Mouse (Mus musculus) embryo, embryonic 10.5 days (tissue): ENCODE data around the gene Ubl7.
A peak's percentile ranks its signal among the peaks of the same experiment; 100 is the strongest.

Experiments
- DNase-seq: peaks from one replicate; pipeline ENCODE4 v3.0.0-alpha.2; 2015; ENCODE audit warnings: low spot score

The Ubl7 gene

DNA sequence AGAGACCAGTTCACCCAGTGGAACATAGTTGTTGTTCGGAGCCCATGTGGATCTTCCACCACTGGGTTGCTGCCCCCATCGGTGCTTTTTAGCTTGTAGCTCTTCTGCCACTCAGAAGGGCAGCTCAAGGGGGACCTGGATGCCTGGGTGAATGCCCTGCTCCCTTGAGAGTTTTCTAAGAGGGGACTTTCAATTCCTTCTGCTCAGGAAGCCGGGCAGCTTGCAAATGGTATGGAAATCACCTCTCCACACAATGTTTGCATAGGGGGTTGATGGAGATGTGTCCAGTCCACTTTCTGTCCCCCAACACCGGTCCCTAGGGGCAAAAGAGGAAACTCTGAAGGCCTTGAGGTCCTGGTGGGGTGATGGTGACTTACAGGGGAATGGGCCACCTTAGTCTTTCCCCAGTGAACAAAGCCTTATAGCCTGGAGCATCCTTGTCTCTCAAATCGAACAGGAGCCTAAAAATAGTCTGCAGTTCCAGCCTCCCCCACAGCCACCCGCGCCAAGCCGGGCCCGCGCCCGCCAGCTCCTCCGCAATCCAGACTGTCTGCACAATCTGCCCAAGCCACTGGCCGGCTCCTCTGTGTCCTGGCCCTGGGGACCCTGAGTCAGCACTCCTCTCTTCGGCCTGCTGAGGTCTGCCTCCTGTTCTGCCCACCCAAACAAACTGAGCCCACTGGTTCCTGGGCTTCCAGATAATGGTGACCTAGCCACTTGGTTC lies 56.6 kb downstream of the Ubl7 start:
- no peak for DNase-seq

DNA sequence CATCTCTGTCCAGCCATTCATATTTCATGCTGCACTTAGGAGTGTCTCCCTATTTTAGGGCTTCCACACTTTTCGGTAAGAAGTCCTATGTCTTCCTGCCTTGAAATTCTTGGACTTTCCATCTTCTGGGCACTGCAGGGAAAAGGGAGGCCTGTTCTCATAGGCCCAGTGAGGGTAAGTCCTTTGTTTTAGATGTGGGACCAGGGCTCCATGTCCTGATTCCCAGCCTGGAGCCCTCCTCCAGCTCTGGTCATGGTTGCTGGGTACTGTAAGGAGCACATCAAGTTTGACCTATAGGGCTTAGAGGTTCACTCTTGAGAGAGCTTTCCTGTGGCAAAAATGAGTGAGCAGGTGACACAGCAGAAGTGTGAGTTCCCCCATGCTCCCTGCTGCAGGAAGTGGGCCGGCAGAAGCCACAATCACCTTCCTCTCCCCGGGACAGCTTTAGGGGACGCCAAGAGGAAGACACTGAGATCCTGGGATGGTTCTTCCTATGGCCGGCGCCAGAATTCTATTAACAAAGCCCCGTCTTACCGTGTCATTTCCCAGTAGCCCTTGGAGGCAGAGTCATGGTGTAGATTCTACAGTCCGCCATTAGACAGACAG lies 57.5 kb downstream of the Ubl7 start:
- DNase-seq: no peak

DNA sequence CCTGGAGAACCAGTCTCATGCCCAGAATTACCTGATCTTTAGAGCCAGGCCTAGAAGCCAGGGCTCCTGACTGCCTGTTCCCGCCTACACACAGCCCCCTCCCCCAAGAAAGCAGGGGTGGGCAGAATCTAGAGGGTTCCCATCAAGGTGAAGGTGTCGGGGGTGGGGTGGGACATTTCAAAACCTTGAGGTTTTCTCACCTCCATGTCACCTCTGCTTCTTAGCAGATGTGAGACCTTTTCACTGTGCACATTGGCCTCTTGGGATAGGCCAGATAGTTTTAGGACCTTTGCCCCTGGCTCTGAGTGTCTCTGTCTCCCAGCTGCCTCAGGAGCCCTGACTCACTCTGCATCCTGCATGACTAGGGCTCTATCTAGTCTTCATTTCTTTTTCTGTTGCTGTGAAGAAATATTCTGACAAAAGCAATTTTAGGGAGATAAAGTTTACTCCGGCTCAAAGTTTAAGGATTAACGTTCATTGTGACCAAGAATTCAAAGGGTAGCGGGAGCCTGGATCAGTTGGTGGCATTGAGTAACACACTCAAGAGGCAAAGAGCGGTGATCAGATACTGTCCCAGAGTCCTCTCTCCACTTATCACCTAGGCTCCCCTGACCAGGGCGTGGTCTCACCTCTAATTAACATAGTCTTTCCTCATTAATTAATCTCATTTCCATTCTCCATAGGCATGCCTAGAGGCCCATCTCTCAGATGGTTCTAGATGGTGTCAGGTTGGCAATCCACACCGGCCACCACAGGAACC lies 58.2 kb downstream of the Ubl7 start:
- DNase-seq: no peak

DNA sequence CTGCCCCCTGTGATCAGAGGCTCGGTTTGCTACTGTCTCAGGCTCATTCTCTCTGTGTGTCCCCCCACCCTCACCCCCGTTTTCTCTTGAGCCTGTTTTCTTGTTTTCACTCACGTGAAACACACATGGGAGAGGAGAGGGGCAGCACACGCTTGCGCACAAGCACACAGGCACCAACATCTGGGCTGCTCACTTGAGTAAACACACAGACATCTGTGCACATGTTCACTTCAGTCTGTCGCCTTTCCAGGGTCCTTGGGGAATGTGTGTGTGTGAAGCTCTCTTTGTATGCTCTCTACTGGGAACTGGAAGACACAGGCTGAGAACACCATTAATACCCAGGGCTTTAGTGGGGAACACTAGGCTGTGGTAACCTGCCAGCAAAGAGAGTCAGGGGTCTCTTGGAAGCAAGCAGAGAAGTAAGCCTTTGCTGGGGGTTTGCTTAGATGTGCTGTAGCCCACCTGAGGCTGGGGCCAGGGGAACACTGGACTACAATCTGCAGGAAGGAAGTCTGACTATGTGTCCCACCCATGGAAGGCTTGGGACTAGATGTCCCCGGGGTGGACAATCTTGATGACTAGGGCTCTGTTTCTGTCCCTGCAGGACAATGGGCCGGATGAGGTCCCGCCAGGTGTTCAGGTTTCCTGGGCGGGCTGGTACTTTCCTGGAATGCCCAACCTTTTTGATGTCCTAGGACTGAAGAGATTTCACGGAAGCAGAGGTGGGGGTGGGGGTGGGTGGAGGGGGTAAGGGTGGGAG lies 59.1 kb downstream of the Ubl7 start:
- no peak for DNase-seq

DNA sequence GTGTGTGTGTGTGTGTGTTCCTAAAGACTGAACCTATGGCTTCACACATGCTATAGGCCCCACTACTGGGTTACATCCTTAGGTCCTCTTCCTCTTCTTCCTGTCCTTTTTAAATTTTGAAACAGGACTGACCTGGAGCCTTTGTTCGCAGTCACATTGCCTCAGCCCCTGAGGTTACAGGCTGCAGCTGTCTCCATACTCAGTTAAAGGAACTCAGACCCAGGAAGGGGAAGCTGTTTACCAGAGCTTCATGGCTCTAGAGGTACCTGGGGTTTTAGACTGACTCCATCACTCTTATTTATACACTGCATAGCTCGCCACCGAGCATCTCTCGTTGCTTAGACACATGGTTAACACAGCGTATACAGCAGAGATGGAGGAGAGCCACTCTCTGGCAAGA lies 60.6 kb downstream of the Ubl7 start:
- DNase-seq: no peak

DNA sequence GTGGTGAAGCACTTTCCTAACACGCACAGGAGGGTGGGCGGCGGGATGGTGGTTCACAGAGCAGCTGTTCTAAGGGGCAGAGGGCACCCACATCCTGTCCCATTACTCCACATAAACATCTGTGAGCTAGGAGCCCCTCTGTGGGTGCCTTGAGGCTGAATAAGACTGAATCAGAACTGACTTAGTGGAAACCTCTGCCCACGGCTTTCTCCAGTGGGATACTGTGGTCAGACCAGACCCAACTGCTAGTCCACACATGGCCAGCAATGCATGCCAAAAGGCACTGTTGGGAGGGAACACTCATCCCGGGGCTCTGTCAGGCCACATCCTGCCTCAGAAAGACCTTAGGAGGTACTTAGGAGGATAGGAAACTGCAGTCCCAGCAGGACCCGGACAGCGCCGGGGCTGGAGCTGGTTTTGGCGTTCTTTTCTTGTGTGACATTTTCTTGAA lies 61.4 kb downstream of the Ubl7 start:
- no peak for DNase-seq

DNA sequence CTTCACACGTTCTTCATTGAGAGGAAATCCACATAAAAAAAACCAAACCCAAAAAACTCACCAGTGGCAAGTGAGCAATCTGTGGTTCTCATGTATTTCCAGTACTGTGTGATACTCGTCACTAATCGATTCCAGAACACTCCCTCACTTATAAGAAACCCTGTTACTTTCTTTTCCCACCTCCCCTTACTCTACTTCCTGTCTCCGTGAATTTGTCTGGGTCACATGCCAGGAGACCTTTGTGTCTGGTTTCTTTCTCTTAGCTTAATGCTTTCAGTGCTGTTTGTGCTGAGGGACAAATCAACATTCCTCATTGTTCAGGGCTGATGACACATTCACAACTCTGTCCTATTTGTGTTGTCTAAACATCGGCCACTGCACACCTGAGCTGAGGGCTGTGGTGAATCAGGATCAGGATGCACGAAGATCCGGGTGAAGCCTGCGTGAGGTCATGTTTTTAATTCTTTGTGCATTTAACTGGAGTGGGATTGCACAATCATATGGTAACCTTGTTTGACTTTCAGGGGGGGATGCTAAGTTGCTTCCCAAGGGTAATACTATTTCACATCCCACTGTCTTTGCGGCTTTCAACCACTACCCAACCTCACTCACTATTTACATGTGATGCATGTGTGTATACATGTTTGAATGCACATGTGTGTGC lies 62.1 kb downstream of the Ubl7 start:
- peak; percentile 44 for DNase-seq

DNA sequence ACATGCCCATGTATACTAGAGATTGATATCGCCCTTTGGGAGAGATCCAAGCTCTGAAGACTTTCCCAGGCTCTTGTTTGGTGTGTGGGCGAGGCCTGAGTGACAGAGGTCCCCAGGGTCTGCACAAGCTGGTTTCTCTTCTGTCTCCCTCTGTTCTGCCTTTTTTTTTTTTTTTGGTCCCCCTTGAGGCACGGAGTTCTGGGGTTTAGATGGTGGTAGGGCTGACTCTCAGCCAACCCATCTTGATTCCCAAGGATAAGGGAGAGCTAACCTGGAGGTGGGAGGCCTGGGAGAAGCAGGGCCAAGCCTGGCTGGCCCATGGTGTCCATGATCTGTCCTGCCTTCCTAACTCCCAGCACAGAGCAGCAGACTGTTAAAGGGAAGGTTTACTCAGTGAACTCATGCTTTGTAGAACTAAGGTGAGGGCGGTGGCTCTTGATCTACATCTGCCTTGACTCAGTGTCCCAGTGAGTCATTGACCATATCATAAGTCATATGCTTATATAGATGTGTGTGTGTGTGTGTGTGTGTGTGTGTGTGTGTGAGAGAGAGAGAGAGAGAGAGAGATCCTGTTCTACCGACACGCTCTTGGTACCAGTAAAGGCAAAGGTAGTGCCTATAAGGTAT lies 62.8 kb downstream of the Ubl7 start:
- DNase-seq: no peak

DNA sequence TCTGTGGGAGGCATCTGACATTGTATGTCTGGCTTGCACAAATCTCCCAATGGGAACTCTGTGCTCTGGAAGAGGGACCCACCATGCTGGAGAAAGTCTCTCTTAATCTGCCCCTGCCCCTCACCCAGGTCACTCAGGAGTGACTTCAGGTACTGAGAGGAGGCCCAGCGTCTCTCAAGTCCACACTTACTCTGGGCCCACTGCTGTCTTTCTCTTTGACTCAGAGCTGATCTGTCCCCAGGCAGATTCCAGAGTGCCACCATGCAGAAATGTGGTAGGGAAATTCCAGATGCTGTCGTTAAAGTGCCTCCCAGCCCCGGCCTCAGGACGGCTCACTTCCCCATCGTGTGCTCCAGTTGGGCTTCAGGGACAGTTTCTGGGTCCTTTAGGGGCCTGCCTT lies 63.4 kb downstream of the Ubl7 start:
- no peak for DNase-seq

DNA sequence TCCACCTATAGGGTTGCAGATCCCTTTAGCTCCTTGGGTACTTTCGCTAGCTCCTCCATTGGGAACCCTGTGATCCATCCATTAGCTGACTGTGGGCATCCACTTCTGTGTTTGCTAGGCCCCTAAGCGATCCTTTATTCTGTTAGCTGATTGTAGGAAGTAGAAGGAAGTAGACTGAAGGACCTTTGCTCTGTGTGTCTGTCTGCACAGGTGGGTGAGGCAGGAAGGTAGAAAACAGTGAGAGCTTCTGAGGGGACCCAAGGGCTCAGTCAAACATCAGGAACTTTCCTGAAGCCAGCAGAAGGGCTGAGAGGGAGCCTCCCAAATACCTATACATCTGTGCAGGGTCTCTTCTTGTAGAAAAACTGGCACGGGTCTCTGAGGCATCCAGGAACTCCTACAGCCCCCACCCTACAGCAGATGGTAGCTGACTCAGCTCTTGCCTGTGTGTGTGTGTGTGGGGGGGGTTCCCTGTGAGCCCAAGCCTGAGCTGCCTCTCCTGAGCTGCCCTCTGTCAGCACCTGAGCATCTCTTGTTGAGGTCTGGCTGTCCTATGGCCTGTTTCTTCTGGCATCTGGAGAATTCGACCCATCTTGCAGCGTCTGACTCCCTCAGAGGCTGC lies 64.5 kb downstream of the Ubl7 start:
- DNase-seq: no peak

DNA sequence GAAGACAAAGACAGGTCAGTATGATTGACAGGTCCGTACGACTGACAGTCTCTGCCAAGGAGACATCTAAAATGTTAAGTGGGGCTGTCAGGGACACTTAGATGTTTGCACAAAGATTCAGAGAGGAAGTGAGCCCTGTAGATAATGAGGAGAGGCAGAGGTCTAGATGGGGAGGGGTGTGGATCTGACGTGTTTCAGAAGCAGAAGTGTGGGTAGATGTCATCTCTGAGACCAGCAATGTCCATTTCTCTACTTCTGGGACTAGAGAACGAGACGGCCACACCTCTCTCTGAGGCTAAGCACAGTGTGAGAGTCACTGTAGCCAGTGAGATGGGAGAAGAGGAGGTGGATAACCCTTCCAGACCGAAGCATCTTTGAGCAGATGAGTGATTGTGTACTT lies 67.2 kb downstream of the Ubl7 start:
- no peak for DNase-seq

DNA sequence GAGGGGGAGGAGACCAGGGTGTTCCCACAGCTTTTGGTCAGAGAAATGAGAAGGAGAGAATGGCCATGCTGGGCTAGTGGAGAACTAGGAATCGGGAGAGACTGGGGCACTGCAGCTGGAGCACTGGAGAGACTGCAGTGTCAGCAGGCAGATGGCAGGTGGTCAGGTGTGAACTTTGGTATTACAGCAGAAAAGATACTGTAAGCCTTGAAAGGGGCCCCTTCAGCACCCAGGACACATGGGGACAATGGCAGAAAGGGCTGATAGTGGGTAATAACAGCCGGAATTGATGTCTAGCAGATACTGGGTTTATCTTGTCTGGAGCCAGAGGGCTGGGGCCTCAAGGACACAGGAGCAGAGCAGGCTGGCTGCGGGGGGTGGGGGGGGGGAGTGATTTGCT lies 68.1 kb downstream of the Ubl7 start:
- DNase-seq: no peak
